Mouse (Mus musculus) embryo, embryonic 10.5 days (tissue): ENCODE results near the gene Bcorl1.

Experiments used
- DNase-seq: peaks from one replicate; pipeline ENCODE4 v3.0.0-alpha.2; 2015; ENCODE audit warnings: low spot score

Bcorl1 gene

GRCm38 (mm10) chrX:48341141-48341540 lies at the start of gene Bcorl1:
Bcorl1 (plus strand) TSS chrX:48341358.
- peak; percentile 46 for DNase-seq

GRCm38 (mm10) chrX:48291413-48291812 lies 49.7 kb upstream of the Bcorl1 start:
- DNase-seq, result no peak

GRCm38 (mm10) chrX:48305356-48305755 lies 35.8 kb upstream of the Bcorl1 start:
- no peak for DNase-seq

GRCm38 (mm10) chrX:48310706-48311517 lies 30.2 kb upstream of the Bcorl1 start:
- DNase-seq, result no peak

- no peak for DNase-seq
Observed at GRCm38 (mm10) chrX:48311727-48312126, 29.4 kb upstream of the Bcorl1 start.

- peak; percentile 74 for DNase-seq
Observed at GRCm38 (mm10) chrX:48314530-48315079, 26.6 kb upstream of the Bcorl1 start.

GRCm38 (mm10) chrX:48317444-48317843 lies 23.7 kb upstream of the Bcorl1 start:
- DNase-seq, result no peak

GRCm38 (mm10) chrX:48318194-48318593 lies 23.0 kb upstream of the Bcorl1 start:
- no peak for DNase-seq

- DNase-seq, result peak; percentile 24
Observed at GRCm38 (mm10) chrX:48340441-48341049, 613 bp upstream of the Bcorl1 start.

- DNase-seq, result peak; percentile 53
Observed at GRCm38 (mm10) chrX:48341621-48342161, 533 bp downstream of the Bcorl1 start.

- DNase-seq, result no peak
Observed at GRCm38 (mm10) chrX:48342731-48343130, 1.6 kb downstream of the Bcorl1 start.

GRCm38 (mm10) chrX:48343461-48343952 lies 2.3 kb downstream of the Bcorl1 start:
- DNase-seq, result peak; percentile 90

- DNase-seq, result peak; percentile 7
Observed at GRCm38 (mm10) chrX:48343966-48344642, 2.9 kb downstream of the Bcorl1 start.

- peak; percentile 30 for DNase-seq
Observed at GRCm38 (mm10) chrX:48344643-48345384, 3.7 kb downstream of the Bcorl1 start.

- peak; percentile 19 for DNase-seq
Observed at GRCm38 (mm10) chrX:48345385-48345932, 4.3 kb downstream of the Bcorl1 start.

GRCm38 (mm10) chrX:48355346-48355745 lies 14.2 kb downstream of the Bcorl1 start:
- DNase-seq, result no peak

GRCm38 (mm10) chrX:48365836-48366577 lies 24.8 kb downstream of the Bcorl1 start:
- peak; percentile 14 for DNase-seq

- DNase-seq, result no peak
Observed at GRCm38 (mm10) chrX:48367841-48368240, 26.7 kb downstream of the Bcorl1 start.

GRCm38 (mm10) chrX:48383643-48384042 lies 42.5 kb downstream of the Bcorl1 start:
- peak; percentile 35 for DNase-seq

GRCm38 (mm10) chrX:48385927-48386326 lies 44.8 kb downstream of the Bcorl1 start:
- DNase-seq, result peak; percentile 3
